Mouse (Mus musculus) kidney, embryonic 15.5 days (tissue): ENCODE measurements around the gene Dnal1. TPM values are rescaled to one million over a fixed set of nuclear protein-coding genes. Genes with fewer than 3 reads are reported as not detected.
A peak's percentile ranks its signal among the peaks of the same experiment; 100 is the strongest.

Source experiments
- ATAC-seq: fragments of 200-750 bp; cut with Nextera tagmentation; replicated peaks from 2 replicates; pipeline ENCODE4 v1.8.0; 2017; ENCODE audit warnings: moderate TSS enrichment; ENCODE audit not compliant: low FRiP score
- H3K27ac ChIP-seq: fragments of 300-500 bp; sonication (generic); 2 replicates; pipeline ENCODE4 v1.5.1; 2015; ENCODE audit warnings: mild to moderate bottlenecking, inconsistent platforms
- H3K27me3 ChIP-seq: fragments of 300-500 bp; sonication (generic); 2 replicates; pipeline ENCODE4 v1.6.1; 2015; ENCODE audit warnings: inconsistent platforms
- H3K36me3 ChIP-seq: fragments of 300-500 bp; sonication (generic); 2 replicates; pipeline ENCODE4 v1.6.1; 2015; ENCODE audit warnings: inconsistent platforms
- H3K4me1 ChIP-seq: fragments of 300-500 bp; sonication (generic); 2 replicates; pipeline ENCODE4 v1.6.1; 2015; ENCODE audit warnings: inconsistent platforms
- H3K4me2 ChIP-seq: fragments of 300-500 bp; sonication (generic); 2 replicates; pipeline ENCODE4 v1.6.1; 2015; ENCODE audit warnings: moderate library complexity, mild to moderate bottlenecking, inconsistent platforms
- H3K4me3 ChIP-seq: fragments of 300-500 bp; sonication (generic); replicated peaks from 2 replicates; pipeline ENCODE4 v1.5.1; 2015; ENCODE audit warnings: mild to moderate bottlenecking, inconsistent platforms
- H3K9ac ChIP-seq: fragments of 300-500 bp; sonication (generic); 2 replicates; pipeline ENCODE4 v1.6.1; 2015; ENCODE audit warnings: mild to moderate bottlenecking, inconsistent platforms
- H3K9me3 ChIP-seq: fragments of 300-500 bp; sonication (generic); replicated peaks from 2 replicates; pipeline ENCODE4 v1.6.1; 2016; ENCODE audit warnings: inconsistent platforms
- WGBS: fragments of 180-500 bp; shearing (Covaris S2); methylation state at CpG from one replicate; pipeline ENCODE4 v1.1.7; 2015; ENCODE audit warnings: mixed read lengths; 5-methylcytosine and 5-hydroxymethylcytosine counted together
- polyA plus RNA-seq: library from polyadenylated mRNA; unstranded; fragments of >200 nt; fragmentation: Nextera tagmentation; extraction: Ambion mirVana; gene quantifications from 2 replicates; pipeline ENCODE4 v1.2.1, GENCODE M21; 2015

Gene Dnal1
- polyA plus RNA-seq, 1 experiment from 2014 or later = 5.3 TPM

GRCm38 (mm10) chr12:84132265-84132664, 18.1 kb downstream of the Dnal1 start:
- H3K4me2 ChIP-seq = no peak overlapping the region
- 66% methylated on average over 3 of the region's 3 CpGs for WGBS
- H3K4me1 ChIP-seq = no peaks in the 10 kb centered on the region
- no peak for ATAC-seq
- H3K9me3 ChIP-seq = no peaks in the 10 kb centered on the region
- H3K27me3 ChIP-seq = no peaks in the 10 kb centered on the region
- H3K27ac ChIP-seq = no peak overlapping the region
- H3K9ac ChIP-seq = no peak overlapping the region
- peaks cover 55% of the 10 kb centered on the region for H3K36me3 ChIP-seq
- H3K4me3 ChIP-seq = no peak overlapping the region

DNA sequence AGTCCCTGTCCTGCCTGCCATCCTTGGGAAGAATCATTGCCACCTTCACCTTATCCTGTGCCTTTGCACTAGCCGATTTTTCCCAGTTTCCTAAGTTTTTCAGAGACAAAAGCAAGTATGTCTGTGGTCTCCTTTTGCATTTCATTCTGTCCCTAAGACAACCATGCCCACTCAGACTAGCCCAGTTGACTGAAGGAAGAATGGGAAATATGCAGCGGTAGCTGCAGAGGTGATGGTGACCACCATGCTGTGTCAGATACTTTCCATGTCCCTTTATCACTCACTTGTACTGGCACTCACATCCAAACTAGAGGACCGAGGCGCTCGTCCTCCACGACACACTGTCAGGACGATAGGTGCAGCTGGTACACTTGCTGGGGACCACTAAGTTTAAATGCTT, 23.0 kb downstream of the Dnal1 start:
- H3K9me3 ChIP-seq = no peaks in the 10 kb centered on the region
- no peak for ATAC-seq
- no peak overlapping the region for H3K27ac ChIP-seq
- WGBS = 93% methylated on average over 7 of the region's 7 CpGs
- no peak overlapping the region for H3K4me3 ChIP-seq
- H3K4me2 ChIP-seq = no peak overlapping the region
- H3K36me3 ChIP-seq = peaks cover 37% of the 10 kb centered on the region
- no peak overlapping the region for H3K9ac ChIP-seq
- no peaks in the 10 kb centered on the region for H3K4me1 ChIP-seq
- H3K27me3 ChIP-seq = no peaks in the 10 kb centered on the region

DNA sequence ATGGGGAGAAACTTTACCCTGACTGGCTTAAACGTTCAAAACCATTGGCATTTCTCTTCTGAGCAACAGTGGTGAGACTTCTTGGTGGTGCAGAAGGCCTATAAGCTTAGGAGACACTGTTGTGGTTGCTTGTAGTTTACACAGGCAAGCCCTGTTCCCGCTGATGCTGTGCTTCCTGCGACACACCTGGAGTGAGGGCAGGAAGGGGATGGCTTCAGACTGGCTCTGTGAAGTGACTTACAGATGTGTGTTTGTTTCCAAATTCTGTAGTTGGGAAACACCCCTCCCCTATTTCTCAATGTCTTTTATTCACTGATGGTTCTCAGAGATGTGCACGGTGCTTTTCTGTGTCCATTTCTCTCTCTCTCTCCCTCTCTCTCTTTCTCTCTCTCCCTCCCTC, 26.0 kb downstream of the Dnal1 start:
- Histone ChIP-seq H3K4me2 (no peak overlapping the region), H3K36me3 (peaks cover 39% of the 10 kb centered on the region), H3K27ac (no peak overlapping the region), H3K4me3 (no peak overlapping the region), H3K9me3 (no peaks in the 10 kb centered on the region), H3K27me3 (no peaks in the 10 kb centered on the region), H3K4me1 (no peaks in the 10 kb centered on the region), H3K9ac (no peak overlapping the region)
- ATAC-seq = no peak
- 74% methylated on average over 4 of the region's 4 CpGs for WGBS

DNA sequence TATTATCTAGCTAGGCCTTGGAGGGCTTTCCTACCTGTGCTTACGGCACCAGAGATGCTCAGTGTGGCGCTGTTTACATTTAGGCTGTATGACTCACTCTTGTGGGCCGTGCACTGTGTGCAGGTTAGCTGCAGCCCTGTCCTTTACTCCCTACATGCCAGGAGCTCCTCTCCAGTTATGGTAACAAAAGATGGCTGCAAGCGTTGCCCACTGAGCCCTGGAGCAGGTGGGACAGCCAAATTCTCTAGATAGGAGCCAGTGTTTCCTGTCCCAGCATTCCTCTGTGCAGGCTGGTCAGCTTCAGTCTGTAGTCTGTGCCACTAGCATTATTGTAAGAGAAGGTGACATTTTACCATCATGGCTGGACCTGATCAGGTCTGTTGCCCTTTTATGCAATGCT, 27.1 kb downstream of the Dnal1 start:
- H3K36me3 ChIP-seq = peaks cover 28% of the 10 kb centered on the region
- WGBS = 88% methylated on average over 4 of the region's 4 CpGs
- ATAC-seq = no peak
- H3K27ac ChIP-seq = no peak overlapping the region
- no peaks in the 10 kb centered on the region for H3K9me3 ChIP-seq
- no peaks in the 10 kb centered on the region for H3K4me1 ChIP-seq
- no peaks in the 10 kb centered on the region for H3K27me3 ChIP-seq
- H3K9ac ChIP-seq = no peak overlapping the region
- H3K4me3 ChIP-seq = no peak overlapping the region
- H3K4me2 ChIP-seq = no peak overlapping the region

DNA sequence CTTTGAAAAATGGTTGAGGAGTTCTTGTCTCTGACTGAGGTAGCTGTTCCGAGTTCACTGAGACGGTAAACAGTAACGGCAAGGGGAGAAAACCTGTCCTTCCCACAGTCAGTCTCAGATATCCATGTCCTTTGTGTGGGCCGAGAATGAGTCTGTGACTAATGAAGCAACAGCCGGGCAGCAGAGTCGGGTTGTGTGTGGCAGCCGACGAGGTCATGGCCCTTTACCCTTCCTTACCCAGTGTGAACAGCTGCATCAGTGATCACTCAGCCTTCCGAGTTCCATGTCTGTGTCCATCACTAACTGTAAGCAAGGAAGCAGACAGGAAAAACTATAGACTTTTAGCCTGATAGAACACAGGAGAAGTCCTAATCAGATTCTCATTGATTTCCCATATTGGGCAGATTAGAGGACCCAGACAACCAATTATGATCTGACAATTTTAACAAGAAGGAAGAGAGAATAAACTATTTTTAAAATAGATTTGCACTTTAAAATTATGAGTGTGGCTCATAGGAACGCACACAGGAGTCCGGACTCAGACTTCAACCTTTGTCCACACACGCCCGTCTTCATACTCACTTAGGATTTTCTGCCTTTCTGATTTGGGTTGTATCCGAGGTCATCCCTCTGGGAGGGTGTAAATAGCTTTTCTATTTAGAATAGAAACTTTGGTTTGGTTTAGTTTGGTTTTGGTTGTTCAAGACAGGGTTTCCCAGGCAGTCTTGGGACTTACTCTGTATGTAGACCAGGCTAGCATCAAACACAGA, 28.3 kb downstream of the Dnal1 start:
- 48% methylated on average over 14 of the region's 14 CpGs for WGBS
- Histone ChIP-seq H3K9ac (no peak overlapping the region), H3K4me3 (no peak overlapping the region), H3K27ac (no peak overlapping the region), H3K27me3 (no peaks in the 10 kb centered on the region), H3K4me2 (no peak overlapping the region), H3K4me1 (no peaks in the 10 kb centered on the region), H3K9me3 (no peaks in the 10 kb centered on the region), H3K36me3 (peaks cover 29% of the 10 kb centered on the region)
- no peak; the same call in 1 of the 2 replicates for ATAC-seq

- Histone ChIP-seq H3K4me3 (peak within 1 kb of the TSS; percentile 56), H3K27ac (no peak within 1 kb of the TSS), H3K4me1 (peaks cover 24% of the 10 kb centered on the region), H3K27me3 (no peaks in the 10 kb centered on the region), H3K4me2 (peak within 1 kb of the TSS; percentile 89), H3K9ac (peak within 1 kb of the TSS; percentile 43), H3K9me3 (no peaks in the 10 kb centered on the region), H3K36me3 (peaks cover 41% of the 10 kb centered on the region)
- peak; percentile 85 for ATAC-seq
- 1% methylated on average over 50 of the region's 50 CpGs for WGBS
Observed at GRCm38 (mm10) chr12:84147954-84148621, 33.9 kb downstream of the Dnal1 start, which contains the start of gene Pnma1. Pnma1 (minus strand) TSS chr12:84148489.

DNA sequence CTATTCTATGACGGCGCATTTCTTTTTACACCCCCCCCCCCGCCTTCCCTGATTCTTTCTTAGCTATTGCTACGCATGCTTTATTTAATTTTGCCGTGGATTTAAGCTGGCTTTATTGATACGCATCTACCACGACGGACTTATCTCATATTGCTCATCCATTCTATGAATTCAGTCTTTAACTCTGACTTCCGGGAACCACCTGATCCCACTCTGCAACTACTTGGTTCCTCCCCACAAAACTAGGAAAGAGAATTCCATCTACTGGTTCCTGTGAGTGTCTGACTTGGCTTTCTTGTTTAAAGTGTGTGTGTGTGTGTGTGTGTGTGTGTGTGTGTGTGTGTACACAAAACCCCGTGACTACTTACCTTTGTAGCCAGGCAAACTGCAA, 34.5 kb downstream of the Dnal1 start:
- peak overlapping the region; percentile 43; the same call in 1 of the 2 replicates for H3K9ac ChIP-seq
- H3K4me3 ChIP-seq = peak overlapping the region; percentile 56
- H3K9me3 ChIP-seq = no peaks in the 10 kb centered on the region
- H3K27ac ChIP-seq = no peak overlapping the region
- peaks cover 44% of the 10 kb centered on the region for H3K36me3 ChIP-seq
- peak overlapping the region; percentile 89 for H3K4me2 ChIP-seq
- H3K27me3 ChIP-seq = no peaks in the 10 kb centered on the region
- peaks cover 24% of the 10 kb centered on the region for H3K4me1 ChIP-seq
- 20% methylated on average over 10 of the region's 10 CpGs for WGBS
- ATAC-seq = no peak

- H3K36me3 ChIP-seq = peaks cover 53% of the 10 kb centered on the region
- H3K9ac ChIP-seq = no peak overlapping the region
- no peak overlapping the region for H3K4me3 ChIP-seq
- no peaks in the 10 kb centered on the region for H3K9me3 ChIP-seq
- 93% methylated on average over 15 of the region's 15 CpGs for WGBS
- ATAC-seq = no peak
- H3K27me3 ChIP-seq = no peaks in the 10 kb centered on the region
- H3K4me1 ChIP-seq = peaks cover 24% of the 10 kb centered on the region
- no peak overlapping the region for H3K4me2 ChIP-seq
- no peak overlapping the region for H3K27ac ChIP-seq
Observed at GRCm38 (mm10) chr12:84149971-84150370, 35.8 kb downstream of the Dnal1 start.

DNA sequence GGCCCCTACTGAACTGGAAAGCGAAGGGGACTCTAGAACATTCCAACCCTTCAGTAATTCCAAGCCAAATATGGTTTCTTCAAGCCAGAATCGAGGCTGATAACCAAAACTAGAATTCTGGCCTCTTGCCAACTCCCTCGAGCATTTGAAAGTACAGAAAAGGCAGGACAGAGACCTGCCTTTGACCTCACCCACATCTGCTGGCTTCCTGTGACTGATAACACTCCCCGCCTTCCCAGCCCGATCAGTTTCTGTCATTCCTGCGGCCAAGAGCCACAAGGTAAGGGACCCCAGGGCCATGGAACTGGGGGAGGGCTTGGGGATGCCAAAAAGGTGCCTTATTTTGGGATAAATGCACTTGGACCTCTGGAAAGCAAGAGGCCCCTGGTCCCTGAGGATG, 36.8 kb downstream of the Dnal1 start:
- Histone ChIP-seq H3K9me3 (no peaks in the 10 kb centered on the region), H3K4me1 (peaks cover 24% of the 10 kb centered on the region), H3K4me3 (no peak overlapping the region), H3K27ac (no peak overlapping the region), H3K4me2 (no peak overlapping the region), H3K27me3 (no peaks in the 10 kb centered on the region), H3K9ac (no peak overlapping the region), H3K36me3 (peaks cover 63% of the 10 kb centered on the region)
- 49% methylated on average over 6 of the region's 6 CpGs for WGBS
- ATAC-seq = no peak

DNA sequence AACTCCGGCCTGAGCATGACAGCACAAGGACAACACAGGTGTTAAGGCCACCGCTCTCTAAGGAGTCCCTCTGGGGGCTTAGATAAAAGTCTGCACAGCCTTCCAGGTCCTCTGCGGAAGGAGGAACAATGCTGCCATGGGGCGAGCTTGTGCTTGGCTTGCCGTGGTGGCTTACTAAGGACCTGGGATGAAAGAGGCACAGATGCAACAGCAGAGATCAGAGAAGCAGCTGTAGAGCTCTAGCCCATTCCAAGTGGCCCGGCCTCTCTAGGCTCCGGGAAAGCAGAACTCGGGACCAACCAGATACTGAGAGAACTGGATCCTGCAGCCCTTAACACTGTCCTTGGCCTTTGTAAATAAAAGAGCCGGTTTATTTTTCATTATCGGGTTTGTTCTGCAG, 37.7 kb downstream of the Dnal1 start:
- ATAC-seq = no peak
- no peak overlapping the region for H3K4me2 ChIP-seq

DNA sequence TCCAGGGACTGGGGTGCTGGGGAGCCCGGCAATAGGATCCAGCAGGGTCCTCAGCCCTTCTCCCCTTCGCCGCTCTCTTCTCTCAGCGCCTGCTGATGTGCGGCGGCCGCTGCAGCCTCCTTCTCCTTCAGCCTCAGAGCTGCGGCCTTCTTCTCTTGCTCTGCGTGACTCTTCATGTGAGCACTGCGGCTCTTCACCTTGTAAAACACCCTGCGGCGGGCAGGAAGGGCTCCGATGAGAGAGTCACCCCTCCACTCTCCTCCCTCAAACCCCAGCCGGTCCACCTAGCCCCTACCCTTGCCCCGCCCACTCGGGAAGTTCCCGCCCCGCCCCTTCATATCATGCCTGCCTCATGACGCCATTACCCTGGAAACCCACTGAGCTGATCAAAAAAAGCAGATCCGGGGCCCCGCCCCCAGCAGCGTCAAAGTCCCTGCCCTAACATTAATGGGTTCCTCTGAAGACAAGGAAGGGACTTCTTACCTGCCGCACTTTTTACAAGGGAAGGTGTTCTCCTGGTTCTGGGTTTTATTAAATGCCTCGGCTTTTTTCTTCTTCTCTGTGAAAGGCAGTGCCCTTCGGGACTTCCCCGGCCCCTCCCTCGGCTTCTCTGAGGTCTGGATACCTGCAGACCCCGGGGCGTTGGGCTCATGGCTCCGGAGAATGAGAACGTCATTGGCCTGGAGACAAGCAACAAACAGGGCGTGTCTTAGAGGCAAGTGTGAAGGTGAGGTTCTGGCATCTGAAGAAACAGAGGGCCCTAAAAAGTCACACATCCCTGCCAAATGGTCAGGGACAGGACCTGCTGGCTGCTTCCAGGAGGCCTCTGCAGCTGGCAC, 38.4 kb downstream of the Dnal1 start:
- Histone ChIP-seq H3K27me3 (no peaks in the 10 kb centered on the region), H3K4me3 (no peak overlapping the region), H3K4me2 (no peak overlapping the region), H3K9ac (no peak overlapping the region), H3K9me3 (no peaks in the 10 kb centered on the region), H3K27ac (no peak overlapping the region), H3K4me1 (peaks cover 24% of the 10 kb centered on the region), H3K36me3 (peaks cover 70% of the 10 kb centered on the region)
- WGBS = 51% methylated on average over 32 of the region's 32 CpGs
- no peak for ATAC-seq

More for the DNA sequence above, 37.7 kb downstream of the Dnal1 start:
- H3K27me3 ChIP-seq = no peaks in the 10 kb centered on the region
- peaks cover 69% of the 10 kb centered on the region for H3K36me3 ChIP-seq
- no peaks in the 10 kb centered on the region for H3K9me3 ChIP-seq
- H3K4me1 ChIP-seq = peaks cover 24% of the 10 kb centered on the region
- WGBS = 87% methylated on average over 10 of the region's 10 CpGs
- no peak overlapping the region for H3K4me3 ChIP-seq
- no peak overlapping the region for H3K27ac ChIP-seq
- H3K9ac ChIP-seq = no peak overlapping the region

GRCm38 (mm10) chr12:84153414-84153813, 39.2 kb downstream of the Dnal1 start:
- peaks cover 79% of the 10 kb centered on the region for H3K36me3 ChIP-seq
- H3K9me3 ChIP-seq = no peaks in the 10 kb centered on the region
- H3K4me1 ChIP-seq = peaks cover 15% of the 10 kb centered on the region
- H3K9ac ChIP-seq = no peak overlapping the region
- WGBS = 71% methylated on average over 6 of the region's 6 CpGs
- H3K27ac ChIP-seq = no peak overlapping the region
- ATAC-seq = no peak
- no peak overlapping the region for H3K4me3 ChIP-seq
- H3K27me3 ChIP-seq = no peaks in the 10 kb centered on the region
- no peak overlapping the region for H3K4me2 ChIP-seq
